Mouse (Mus musculus) bone marrow, adult 2 months (tissue): ENCODE measurements around the gene Tmem265.

Source experiments
- CTCF ChIP-seq: fragments of 200-500 bp; IDR thresholded peaks from 2 replicates; pipeline ENCODE4 v1.5.1; 2011; ENCODE audit warnings: low read length, control low read depth; ENCODE audit not compliant: control insufficient read depth, insufficient read depth
- POLR2A ChIP-seq: fragments of 200-500 bp; IDR thresholded peaks from 2 replicates; pipeline ENCODE4 v1.6.1; 2011; ENCODE audit warnings: low read depth, mild to moderate bottlenecking, control low read depth, low read length, borderline replicate concordance; ENCODE audit not compliant: control insufficient read depth

DNA sequence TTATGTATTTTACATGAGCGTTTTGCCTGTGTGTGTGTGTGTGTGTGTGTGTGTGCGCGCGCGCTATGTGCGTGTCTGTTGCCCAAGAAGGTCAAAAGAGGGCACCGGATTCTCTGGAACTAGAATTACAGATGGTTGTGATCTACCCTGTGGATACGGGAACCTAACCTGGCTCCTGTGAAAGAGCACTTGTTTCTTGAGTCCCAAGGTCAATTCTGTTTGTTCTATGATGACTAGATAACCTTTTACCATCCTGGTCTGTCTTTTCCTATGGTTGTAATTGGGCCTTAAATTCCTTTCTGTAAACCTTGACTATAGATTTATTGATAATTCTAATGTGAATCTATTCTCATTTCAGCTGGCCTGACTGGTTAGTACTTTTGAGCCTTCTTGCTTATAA lies 9.6 kb upstream of the Tmem265 start:
- no peak for TF ChIP-seq CTCF
- TF ChIP-seq POLR2A: no peak
